Mouse (Mus musculus) heart, adult 2 months (tissue): ENCODE measurements at regions not wholly inside any gene's neighbourhood (a gene's known extent, or its start where the extent isn't known, plus 50 kb on each side); places are given as distances from the start of the nearest gene placed in this dataset.

Experiments
- CTCF ChIP-seq: fragments of 200-600 bp; IDR thresholded peaks from 2 replicates; pipeline ENCODE4 v1.8.1; 2022; ENCODE audit warnings: antibody characterized with exemption, mild to moderate bottlenecking, moderate library complexity
- POLR2A ChIP-seq: fragments of 200-500 bp; IDR thresholded peaks from 2 replicates; pipeline ENCODE4 v1.6.1; 2011; ENCODE audit warnings: mild to moderate bottlenecking, low read depth, low read length, control low read depth; ENCODE audit not compliant: insufficient read depth

DNA sequence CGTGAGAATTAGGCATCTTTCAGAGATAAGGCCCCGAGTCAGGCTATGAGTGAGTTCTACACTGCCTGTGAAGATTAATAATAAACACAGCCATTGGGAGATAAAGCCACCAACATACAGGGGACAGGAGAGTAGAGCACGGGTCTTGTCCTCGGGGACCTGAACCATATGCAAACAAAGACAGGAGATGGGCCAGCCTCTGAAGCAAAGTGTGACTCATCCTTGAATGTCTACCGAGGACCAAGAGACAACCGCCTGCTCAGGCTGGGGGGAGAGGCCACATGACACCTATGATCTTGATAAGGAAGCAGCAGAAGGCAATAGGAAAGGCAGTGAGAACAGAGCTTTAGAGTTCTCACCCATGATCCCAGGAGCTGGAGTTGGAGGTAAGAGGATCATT, 387.1 kb downstream of the Cd83 start:
- no peak for TF ChIP-seq CTCF
- TF ChIP-seq POLR2A = no peak
